Mouse (Mus musculus): ENCODE results near the gene Gtf2a2.

DNA sequence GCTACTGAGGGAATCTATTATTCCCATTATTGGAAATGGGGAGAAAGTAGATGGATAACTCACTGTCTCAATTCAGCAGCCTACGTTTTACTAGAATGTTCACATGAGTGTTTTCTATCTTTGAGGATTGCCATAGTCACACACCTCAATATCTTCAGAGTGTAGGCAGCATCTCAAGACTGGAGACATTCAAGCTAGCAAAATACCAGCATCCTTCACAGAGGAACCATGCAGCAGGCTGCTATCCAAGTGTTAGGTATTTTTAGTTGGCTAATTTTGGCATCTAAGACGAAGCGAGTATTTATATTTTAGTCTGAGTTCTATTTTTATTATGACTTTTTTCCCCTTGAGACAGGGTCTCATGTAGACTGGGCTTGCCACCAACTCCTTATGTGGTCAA lies 48.0 kb upstream of the Gtf2a2 start:
- TF ChIP-seq EP300 (IDR thresholded peaks at IDR 0.05; ENCODE audit: insufficient read depth, low read depth, low read length) (no peak), POLR2A (IDR thresholded peaks at IDR 0.05; ENCODE audit: insufficient read depth, low read length) (no peak), CTCF (IDR thresholded peaks at IDR 0.05; ENCODE audit: low read depth, low read length) (no peak)

Data from ES-Bruce4 (cell line).